Mouse (Mus musculus): ENCODE measurements around the gene Sstr3.

DNA sequence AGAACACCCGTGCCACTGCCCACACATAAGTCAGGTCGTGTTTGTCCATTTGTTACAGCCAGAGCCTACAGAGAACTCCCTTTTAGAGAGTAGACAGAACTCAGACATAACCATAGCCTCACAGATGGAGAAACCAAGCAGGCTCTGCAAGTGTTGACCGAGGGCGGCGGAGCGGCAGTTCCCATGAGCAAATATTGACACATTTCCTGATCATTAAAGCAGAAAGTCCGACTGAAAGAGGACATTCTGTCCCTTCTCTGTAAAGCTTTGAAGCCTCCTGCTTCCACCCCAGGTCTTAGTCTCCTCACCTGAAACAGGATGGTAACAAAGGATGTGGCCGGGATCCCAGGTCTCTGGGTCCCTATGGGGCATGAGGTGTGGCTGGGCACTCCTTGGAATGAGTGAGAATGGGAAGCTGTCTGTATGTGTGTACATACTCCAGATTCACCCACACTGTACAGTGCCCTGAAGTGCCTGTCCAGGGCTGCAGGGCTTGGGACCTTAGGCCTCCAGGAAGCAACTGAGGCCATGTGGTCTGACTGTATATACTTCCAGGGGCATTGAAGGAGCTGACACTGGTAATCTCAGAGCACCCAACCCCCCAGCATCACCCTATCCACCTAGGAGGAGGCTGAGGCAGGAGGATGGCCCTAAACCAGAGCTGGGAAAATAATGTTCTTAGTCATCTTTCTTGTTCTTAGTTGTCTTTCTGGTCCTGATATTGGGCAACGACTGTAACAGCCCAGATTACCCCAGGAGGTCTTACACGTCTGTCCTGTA lies 11.7 kb downstream of the Sstr3 start:
- TF ChIP-seq GATA1 (IDR thresholded peaks at IDR 0.05; ENCODE audit: borderline replicate concordance, low read length) (no peak), FLI1 (IDR thresholded peaks at IDR 0.05; ENCODE audit: low read length) (no peak)

Data from megakaryocyte, embryonic 14.5 days (primary cell).